Mouse (Mus musculus) hindbrain, embryonic 15.5 days (tissue): Measurements from ENCODE around the gene Luzp2. TPM values are rescaled to one million over a fixed set of nuclear protein-coding genes. Genes with fewer than 3 reads are reported as not detected.

Source experiments
- ATAC-seq: fragments of 200-750 bp; cut with Nextera tagmentation; 2 replicates; pipeline ENCODE4 v1.8.0; 2017; ENCODE audit warnings: low read depth, moderate number of reproducible peaks, moderate TSS enrichment; ENCODE audit not compliant: low FRiP score
- H3K27ac ChIP-seq: fragments of 300-500 bp; sonication (generic); replicated peaks from 2 replicates; pipeline ENCODE4 v1.5.1; 2015; ENCODE audit warnings: mild to moderate bottlenecking, inconsistent platforms
- H3K27me3 ChIP-seq: fragments of 300-500 bp; sonication (generic); 2 replicates; pipeline ENCODE4 v1.6.1; 2015; ENCODE audit warnings: control low read depth, inconsistent platforms
- H3K36me3 ChIP-seq: fragments of 300-500 bp; sonication (generic); 2 replicates; pipeline ENCODE4 v1.6.1; 2015; ENCODE audit warnings: control low read depth, inconsistent platforms
- H3K4me1 ChIP-seq: fragments of 300-500 bp; sonication (generic); replicated peaks from 2 replicates; pipeline ENCODE4 v1.6.1; 2015; ENCODE audit warnings: control low read depth, inconsistent platforms
- H3K4me2 ChIP-seq: fragments of 300-500 bp; sonication (generic); 2 replicates; pipeline ENCODE4 v1.6.1; 2015; ENCODE audit warnings: moderate library complexity, mild to moderate bottlenecking, inconsistent platforms
- H3K4me3 ChIP-seq: fragments of 300-500 bp; sonication (generic); 2 replicates; pipeline ENCODE4 v1.5.1; 2015; ENCODE audit warnings: mild to moderate bottlenecking, inconsistent platforms
- H3K9ac ChIP-seq: fragments of 300-500 bp; sonication (generic); 2 replicates; pipeline ENCODE4 v1.6.1; 2015; ENCODE audit warnings: inconsistent platforms
- H3K9me3 ChIP-seq: fragments of 300-500 bp; sonication (generic); 2 replicates; pipeline ENCODE4 v1.6.1; 2016; ENCODE audit warnings: control low read depth, inconsistent platforms
- WGBS: fragments of 180-500 bp; shearing (Covaris S2); methylation state at CpG from one replicate; pipeline ENCODE4 v1.1.7; 2015; 5-methylcytosine and 5-hydroxymethylcytosine counted together
- polyA plus RNA-seq: library from polyadenylated mRNA; unstranded; fragments of >200 nt; fragmentation: Nextera tagmentation; extraction: Ambion mirVana; gene quantifications from 2 replicates; pipeline ENCODE4 v1.2.1, GENCODE M21; 2015

Gene Luzp2
- polyA plus RNA-seq: 56.7 and 60.2 TPM in 2 replicates

DNA sequence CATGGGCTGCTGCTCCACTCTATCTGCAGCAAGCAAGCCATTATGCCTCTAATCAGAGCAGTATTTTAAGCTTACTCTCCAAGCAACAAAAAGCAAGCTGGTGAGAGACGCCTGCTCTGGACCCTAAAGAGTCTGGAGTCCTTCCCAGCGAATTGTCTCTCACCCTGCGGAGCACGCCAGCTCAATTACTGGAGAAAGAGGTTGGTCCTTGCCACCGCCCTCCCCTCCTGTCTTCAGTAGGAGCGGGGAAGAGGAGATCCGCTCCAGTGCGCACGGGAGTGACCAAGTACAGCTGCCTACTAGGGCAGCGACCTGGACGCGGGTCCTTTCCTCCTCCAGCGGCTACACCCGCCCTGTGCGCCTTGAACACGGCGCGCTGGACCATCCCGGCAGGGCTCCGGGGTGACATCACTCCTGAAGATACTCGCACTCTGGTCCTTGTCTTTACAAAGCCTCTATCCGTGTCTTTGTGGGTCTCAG lies at the start of gene Luzp2:
Gene Luzp2 (plus strand): TSS at position 127 of the 480 bp plus-strand sequence.
- H3K27me3 ChIP-seq: no peaks in the 10 kb centered on the region
- WGBS: under 1% methylated on average over 22 of the region's 22 CpGs
- peak within 1 kb of the TSS; percentile 69 for H3K4me2 ChIP-seq
- H3K36me3 ChIP-seq: no peaks in the 10 kb centered on the region
- H3K4me3 ChIP-seq: peak within 1 kb of the TSS; percentile 52
- no peaks in the 10 kb centered on the region for H3K9me3 ChIP-seq
- peak; percentile 92 for ATAC-seq
- peak within 1 kb of the TSS; percentile 78 for H3K27ac ChIP-seq
- peak within 1 kb of the TSS; percentile 67 for H3K9ac ChIP-seq
- peaks cover 7% of the 10 kb centered on the region for H3K4me1 ChIP-seq

DNA sequence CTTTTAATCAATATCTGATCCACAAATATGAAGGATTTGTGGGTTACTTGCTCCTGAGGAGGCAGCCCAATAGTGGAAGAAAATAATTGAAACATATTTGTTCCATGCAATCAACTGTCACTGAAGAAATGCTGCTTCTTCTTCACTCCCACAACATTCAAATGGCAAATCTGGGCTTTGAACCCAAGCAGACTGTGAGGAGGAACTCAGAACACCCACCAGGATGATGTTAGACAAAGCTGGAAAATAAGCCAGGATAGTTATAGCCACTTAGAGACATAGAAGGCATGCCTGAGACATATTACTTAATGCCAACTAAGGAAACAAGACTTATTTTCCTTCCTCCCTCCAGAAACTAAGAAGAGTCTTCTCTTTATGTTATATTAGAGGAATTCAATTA lies 47.8 kb upstream of the Luzp2 start:
- no peak for ATAC-seq
- no peaks in the 10 kb centered on the region for H3K27me3 ChIP-seq
- no peak overlapping the region for H3K4me3 ChIP-seq
- H3K4me2 ChIP-seq: no peak overlapping the region
- no peak overlapping the region for H3K27ac ChIP-seq
- no peaks in the 10 kb centered on the region for H3K36me3 ChIP-seq
- no peaks in the 10 kb centered on the region for H3K9me3 ChIP-seq
- no peaks in the 10 kb centered on the region for H3K4me1 ChIP-seq
- H3K9ac ChIP-seq: no peak overlapping the region

DNA sequence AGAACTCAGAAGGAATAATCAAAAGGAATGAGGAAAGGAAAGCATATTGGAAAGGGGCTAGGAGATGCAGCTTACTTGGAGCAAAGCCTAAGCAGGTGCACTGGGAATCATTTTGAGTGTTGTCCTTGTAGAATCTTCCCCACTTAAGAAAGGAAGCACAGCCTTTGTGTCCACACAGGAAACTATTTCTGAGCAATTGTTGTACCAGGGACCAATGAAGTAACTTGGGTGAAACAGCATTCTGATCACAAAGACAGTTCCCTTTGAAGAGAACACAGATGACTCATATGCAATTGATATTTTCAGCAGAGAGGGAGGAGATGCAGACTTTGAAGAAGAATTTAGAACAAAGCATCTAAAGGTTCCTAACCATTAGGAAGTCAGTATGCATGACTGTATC lies 16.7 kb upstream of the Luzp2 start:
- no peak for ATAC-seq
- H3K4me2 ChIP-seq: no peak overlapping the region
- no peak overlapping the region for H3K4me3 ChIP-seq
- no peak overlapping the region for H3K9ac ChIP-seq
- H3K27me3 ChIP-seq: no peaks in the 10 kb centered on the region
- no peaks in the 10 kb centered on the region for H3K36me3 ChIP-seq
- H3K4me1 ChIP-seq: no peaks in the 10 kb centered on the region
- H3K9me3 ChIP-seq: no peaks in the 10 kb centered on the region
- no peak overlapping the region for H3K27ac ChIP-seq

DNA sequence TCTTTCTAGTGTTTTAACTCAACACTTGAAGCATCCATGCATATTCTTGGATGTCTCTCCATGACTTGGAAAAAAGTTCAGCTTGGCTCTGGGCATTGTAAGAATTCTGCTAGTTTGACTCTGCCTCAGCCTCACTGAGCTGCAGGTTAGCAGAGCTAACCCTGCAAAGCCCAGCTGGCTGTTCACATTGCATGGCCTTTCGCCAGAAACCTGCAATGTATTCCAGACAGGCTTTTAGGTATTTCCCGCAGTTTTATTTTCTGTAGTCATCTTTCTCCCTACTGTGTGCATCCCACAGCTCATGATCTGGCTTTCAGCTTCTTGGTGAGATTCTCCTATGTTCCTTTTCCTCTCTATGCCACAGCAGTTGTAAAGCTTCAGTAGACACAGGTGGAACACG lies 6.5 kb upstream of the Luzp2 start:
- WGBS: 86% methylated on average over 3 of the region's 3 CpGs

DNA sequence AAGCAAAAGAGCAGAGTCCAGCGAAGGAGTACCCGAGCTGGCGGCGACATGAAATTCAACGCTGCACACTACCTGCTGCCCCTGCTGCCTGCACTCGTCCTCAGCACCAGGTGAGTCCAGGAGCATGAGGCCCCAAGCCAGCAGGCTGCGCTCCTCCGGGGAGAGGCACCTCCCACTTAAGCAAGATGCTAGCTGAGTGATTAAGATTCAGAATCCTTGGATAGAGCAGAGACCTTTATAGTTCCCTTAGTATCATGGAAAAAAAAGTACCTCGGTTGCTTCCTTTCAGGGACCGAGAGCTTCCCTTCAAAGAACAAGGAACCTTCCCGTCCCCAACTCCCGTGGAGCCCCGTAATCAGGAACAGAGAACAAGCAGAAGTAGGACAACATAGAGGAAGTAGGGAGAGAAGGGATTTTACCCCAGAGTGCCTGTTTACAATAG lies 634 bp downstream of the Luzp2 start:
- 4% methylated on average over 13 of the region's 13 CpGs for WGBS
- Histone ChIP-seq H3K9ac (peak overlapping the region; percentile 67), H3K27ac (peak overlapping the region; percentile 78), H3K4me2 (peak overlapping the region; percentile 69), H3K4me3 (peak overlapping the region; percentile 52), H3K4me1 (peaks cover 7% of the 10 kb centered on the region), H3K27me3 (no peaks in the 10 kb centered on the region), H3K36me3 (no peaks in the 10 kb centered on the region), H3K9me3 (no peaks in the 10 kb centered on the region)
- ATAC-seq: peak; percentile 84

More for the DNA sequence above, 6.5 kb upstream of the Luzp2 start:
- H3K9me3 ChIP-seq: no peaks in the 10 kb centered on the region
- no peak overlapping the region for H3K4me3 ChIP-seq
- no peak overlapping the region for H3K9ac ChIP-seq
- no peak for ATAC-seq
- H3K27ac ChIP-seq: no peak overlapping the region
- H3K4me2 ChIP-seq: no peak overlapping the region
- H3K4me1 ChIP-seq: no peaks in the 10 kb centered on the region
- no peaks in the 10 kb centered on the region for H3K27me3 ChIP-seq
- no peaks in the 10 kb centered on the region for H3K36me3 ChIP-seq

DNA sequence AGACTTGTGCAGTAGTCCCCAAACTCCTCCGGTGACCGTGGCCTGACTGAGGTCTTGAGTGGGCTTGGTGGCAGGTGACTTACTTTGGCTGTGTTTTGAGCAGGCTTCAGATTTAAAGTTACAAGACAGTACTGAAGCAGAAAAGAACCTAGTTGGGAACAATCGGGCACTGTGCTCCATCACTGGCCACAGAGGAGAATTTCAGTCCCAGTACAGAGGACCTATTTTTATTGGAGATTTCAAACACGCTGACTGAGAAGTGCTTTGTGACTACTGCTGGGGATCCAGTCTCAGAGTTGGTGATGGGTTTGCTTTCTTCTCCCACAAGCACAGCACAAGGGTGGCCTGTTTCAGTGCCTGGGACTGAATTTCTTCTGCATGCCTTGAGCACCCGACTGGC lies 1.1 kb downstream of the Luzp2 start:
- Histone ChIP-seq H3K9ac (peak overlapping the region; percentile 67), H3K27ac (peak overlapping the region; percentile 78), H3K4me1 (peaks cover 7% of the 10 kb centered on the region), H3K36me3 (no peaks in the 10 kb centered on the region), H3K27me3 (no peaks in the 10 kb centered on the region), H3K9me3 (no peaks in the 10 kb centered on the region), H3K4me2 (peak overlapping the region; percentile 69), H3K4me3 (peak overlapping the region; percentile 52)
- WGBS: 48% methylated on average over 5 of the region's 5 CpGs
- ATAC-seq: peak; percentile 31; the same call in 1 of the 2 replicates

DNA sequence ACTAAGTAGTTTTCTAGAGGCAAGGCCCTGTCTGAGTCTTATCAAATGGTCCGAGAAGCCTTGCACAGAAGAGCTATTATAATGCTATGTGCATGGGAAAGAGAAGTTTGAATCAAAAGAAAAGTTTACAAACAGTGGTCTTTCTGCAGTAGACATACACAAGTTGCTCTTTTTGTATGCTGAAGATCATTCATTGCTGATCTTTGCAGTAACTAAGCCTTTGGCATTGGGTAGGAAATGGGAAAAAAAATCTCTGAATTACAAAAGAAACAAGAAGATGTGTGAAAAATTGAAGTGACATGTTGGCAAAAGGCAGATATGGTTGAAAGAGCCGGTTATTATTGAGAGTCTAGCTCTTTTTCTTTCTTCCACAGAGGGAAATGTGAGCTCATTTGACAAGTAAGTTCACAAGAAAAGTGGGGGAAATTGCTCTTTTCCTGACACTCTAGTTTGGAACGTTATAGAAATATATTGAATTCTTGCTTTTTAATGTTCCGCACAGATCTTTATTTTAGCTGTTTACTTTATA lies 7.6 kb downstream of the Luzp2 start:
- WGBS: 69% methylated on average over 4 of the region's 4 CpGs

DNA sequence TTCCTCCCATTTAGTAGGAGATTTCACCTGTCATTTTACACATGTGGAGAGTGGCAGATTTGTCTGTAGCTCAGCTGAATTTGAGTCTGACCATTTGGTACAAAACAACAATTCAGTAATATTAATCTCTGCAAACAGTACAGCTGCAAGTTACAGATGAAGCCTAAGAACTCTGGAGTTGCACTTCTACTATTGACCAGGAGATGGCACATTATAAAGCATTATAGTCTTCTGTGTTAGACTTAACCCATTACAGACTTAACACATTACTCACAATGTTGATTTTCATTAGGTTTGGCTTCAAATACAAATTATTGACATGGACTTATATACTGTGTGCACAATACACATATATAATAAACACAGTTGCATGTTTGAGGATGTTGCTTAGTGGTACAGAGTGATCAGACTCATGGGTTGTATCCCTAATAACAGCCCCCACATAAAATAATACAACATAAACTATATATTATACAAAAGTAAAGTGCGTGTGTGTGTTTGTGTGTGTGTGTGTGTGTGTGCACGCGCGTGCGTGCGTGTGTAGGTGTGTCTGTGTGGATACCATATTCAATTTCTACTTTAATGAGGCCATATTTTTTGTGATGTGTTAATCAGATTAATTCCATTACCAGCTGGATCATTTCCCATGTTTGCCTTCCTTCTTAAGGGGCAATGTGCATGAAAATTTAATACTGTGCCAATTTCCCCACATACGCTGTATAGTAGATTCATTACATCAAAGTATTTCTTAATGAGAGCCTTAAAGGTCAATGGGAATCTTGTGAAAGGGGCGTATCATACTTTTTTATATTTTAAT lies 10.8 kb downstream of the Luzp2 start:
- H3K9ac ChIP-seq: no peak overlapping the region
- 82% methylated on average over 8 of the region's 8 CpGs for WGBS
- no peaks in the 10 kb centered on the region for H3K4me1 ChIP-seq
- no peak overlapping the region for H3K27ac ChIP-seq
- no peaks in the 10 kb centered on the region for H3K36me3 ChIP-seq
- no peaks in the 10 kb centered on the region for H3K27me3 ChIP-seq
- H3K4me2 ChIP-seq: no peak overlapping the region
- no peaks in the 10 kb centered on the region for H3K9me3 ChIP-seq
- 0 out of 2 replicates have a peak, but pooled peaks have one; percentile 34 for ATAC-seq
- no peak overlapping the region for H3K4me3 ChIP-seq

More for the DNA sequence above, 7.6 kb downstream of the Luzp2 start:
- Histone ChIP-seq H3K27me3 (no peaks in the 10 kb centered on the region), H3K9me3 (no peaks in the 10 kb centered on the region), H3K9ac (no peak overlapping the region), H3K4me2 (no peak overlapping the region), H3K27ac (no peak overlapping the region), H3K4me1 (no peaks in the 10 kb centered on the region; the same call in 1 of the 2 replicates), H3K36me3 (no peaks in the 10 kb centered on the region), H3K4me3 (no peak overlapping the region)
- ATAC-seq: no peak

DNA sequence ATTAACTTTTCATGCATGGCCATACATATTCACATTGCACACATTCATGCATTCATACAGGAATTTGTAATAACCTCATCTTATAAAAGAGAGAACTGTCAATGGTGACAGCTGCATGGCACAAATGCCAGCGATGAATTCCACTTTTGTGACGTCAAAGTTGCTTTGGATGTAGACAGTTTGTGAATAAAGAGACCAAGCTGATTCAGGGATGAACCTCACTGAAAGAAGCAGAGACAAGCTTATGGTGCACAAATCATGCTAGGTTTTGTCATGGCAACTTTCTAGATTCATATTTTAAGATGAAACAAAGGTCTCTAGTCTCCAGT lies 11.4 kb downstream of the Luzp2 start:
- Histone ChIP-seq H3K4me2 (no peak overlapping the region), H3K27ac (no peak overlapping the region), H3K9me3 (no peaks in the 10 kb centered on the region), H3K9ac (no peak overlapping the region), H3K4me1 (no peaks in the 10 kb centered on the region), H3K27me3 (no peaks in the 10 kb centered on the region), H3K36me3 (no peaks in the 10 kb centered on the region), H3K4me3 (no peak overlapping the region)
- no peak for ATAC-seq
- WGBS: 62% methylated on average over 2 of the region's 2 CpGs

DNA sequence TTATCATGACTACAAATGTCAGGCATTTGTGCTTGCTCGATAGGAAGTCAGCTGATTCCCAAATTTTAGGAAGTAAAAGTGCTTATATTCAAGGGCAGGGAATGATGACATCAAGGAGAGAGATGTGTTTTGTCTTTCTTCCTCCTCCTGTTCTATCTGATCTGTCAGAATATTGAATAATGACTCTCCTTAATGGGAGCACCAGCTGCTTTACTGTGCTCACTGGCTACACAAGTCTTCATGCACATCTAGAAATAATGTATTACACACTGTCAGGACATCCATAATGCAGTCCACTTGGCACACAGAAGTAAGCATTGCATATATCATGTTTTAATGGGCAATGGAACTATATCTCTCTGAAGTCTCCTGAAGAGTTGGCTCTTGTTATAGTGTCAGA lies 17.6 kb downstream of the Luzp2 start:
- Histone ChIP-seq H3K4me3 (no peak overlapping the region), H3K4me2 (no peak overlapping the region), H3K9ac (no peak overlapping the region), H3K27ac (no peak overlapping the region), H3K4me1 (no peaks in the 10 kb centered on the region), H3K9me3 (no peaks in the 10 kb centered on the region), H3K27me3 (no peaks in the 10 kb centered on the region), H3K36me3 (no peaks in the 10 kb centered on the region)
- ATAC-seq: no peak
- 64% methylated on average over 1 of the region's 1 CpGs for WGBS

DNA sequence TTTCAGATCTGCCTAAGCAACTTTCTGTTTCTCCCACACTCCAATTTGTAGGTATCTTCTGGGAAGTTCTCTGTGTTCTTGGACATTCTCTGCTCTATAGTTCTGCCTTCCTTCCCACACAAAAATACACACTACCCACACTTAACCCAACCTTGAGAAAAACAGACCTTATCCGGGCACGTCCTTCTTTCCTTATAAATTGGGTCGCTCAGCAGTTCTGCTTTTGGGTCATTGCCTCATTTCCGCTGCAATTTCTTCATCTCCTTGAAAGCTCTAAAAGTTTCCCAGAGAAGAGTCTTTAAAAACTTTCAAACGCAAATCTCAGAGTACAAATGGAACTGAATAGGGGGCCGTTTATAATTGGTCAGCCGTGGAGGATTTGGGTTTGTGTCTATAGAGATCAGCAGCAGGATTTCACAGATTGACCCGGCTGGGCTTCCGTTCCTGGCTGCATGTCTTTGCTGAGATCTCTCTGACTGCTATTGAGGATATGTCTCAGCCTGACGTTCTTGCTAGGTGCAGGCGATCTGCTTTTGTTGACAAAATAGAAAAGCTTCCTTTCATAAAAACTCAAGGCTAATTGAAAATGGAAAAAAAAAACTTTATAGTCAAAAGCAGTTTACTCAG lies 26.0 kb downstream of the Luzp2 start:
- Histone ChIP-seq H3K27ac (no peak overlapping the region), H3K4me3 (no peak overlapping the region), H3K36me3 (no peaks in the 10 kb centered on the region), H3K9ac (no peak overlapping the region), H3K27me3 (no peaks in the 10 kb centered on the region), H3K4me1 (no peaks in the 10 kb centered on the region), H3K4me2 (no peak overlapping the region), H3K9me3 (no peaks in the 10 kb centered on the region)
- ATAC-seq: no peak
- WGBS: 58% methylated on average over 11 of the region's 11 CpGs

DNA sequence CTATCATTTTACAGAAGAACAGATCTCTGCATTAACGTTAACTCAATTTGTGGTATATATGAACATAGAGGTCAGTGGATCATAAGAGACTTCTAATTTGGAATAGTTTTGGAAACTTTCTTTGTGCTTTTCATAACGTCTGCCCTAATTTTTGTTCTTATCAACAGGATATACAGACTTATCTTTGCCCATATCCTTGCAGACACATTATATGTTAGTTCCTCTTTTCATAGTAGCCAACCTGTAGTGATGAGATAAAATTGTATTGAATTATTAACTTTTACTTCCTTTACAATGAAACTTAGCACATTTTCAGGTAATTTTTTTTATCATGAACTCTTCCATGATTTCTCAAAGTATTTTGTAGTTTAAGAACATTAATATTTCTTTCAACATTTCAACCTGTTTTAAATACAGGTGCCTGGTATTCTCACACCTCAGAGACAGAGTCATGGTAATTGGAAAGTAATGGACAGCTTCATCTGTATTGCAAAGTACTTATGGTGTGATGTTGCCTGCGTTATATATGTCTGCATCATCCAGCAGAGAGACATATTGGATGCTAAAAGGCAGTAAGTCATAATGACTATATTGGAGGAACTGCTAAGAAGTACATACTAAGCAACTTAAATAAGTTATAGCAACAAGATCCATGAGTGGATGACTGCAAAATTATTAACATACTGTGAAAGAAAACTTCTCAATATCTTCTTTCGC lies 43.8 kb downstream of the Luzp2 start:
- no peak overlapping the region for H3K9ac ChIP-seq
- no peaks in the 10 kb centered on the region for H3K9me3 ChIP-seq
- no peaks in the 10 kb centered on the region for H3K27me3 ChIP-seq
- no peaks in the 10 kb centered on the region for H3K36me3 ChIP-seq
- ATAC-seq: no peak
- H3K4me1 ChIP-seq: no peaks in the 10 kb centered on the region
- WGBS: 91% methylated on average over 4 of the region's 4 CpGs
- no peak overlapping the region for H3K27ac ChIP-seq
- H3K4me2 ChIP-seq: no peak overlapping the region
- H3K4me3 ChIP-seq: no peak overlapping the region
